Mouse (Mus musculus) thymus, postnatal 0 days (tissue): Measurements from ENCODE around the gene Ero1lb. TPM values are rescaled to one million over a fixed set of nuclear protein-coding genes. Genes with fewer than 3 reads are reported as not detected.

Source experiments
- polyA plus RNA-seq: library from polyadenylated mRNA; unstranded; fragments of >200 nt; fragmentation: Nextera tagmentation; extraction: Ambion mirVana; gene quantifications from 2 replicates; pipeline ENCODE4 v1.2.1, GENCODE M21; 2015

The Ero1lb gene
- polyA plus RNA-seq, 1 experiment from 2014 or later: 9.7 TPM

Other genes starting within 250 kb of the Ero1lb start
- gene Actn2, start 225.1 kb upstream of the Ero1lb start, polyA plus RNA-seq: 7.7 and 9.5 TPM in 2 replicates
- gene Heatr1, start 170.8 kb upstream of the Ero1lb start, polyA plus RNA-seq: 18.5 and 19.1 TPM in 2 replicates
- gene Lgals8, start 100.9 kb upstream of the Ero1lb start, polyA plus RNA-seq: 41.9 and 43.1 TPM in 2 replicates
- gene Edaradd, start 45.4 kb upstream of the Ero1lb start, polyA plus RNA-seq: 16.0 and 19.8 TPM in 2 replicates
- not detected in 2 replicates for gene Prl2c3, start 234.2 kb downstream of the Ero1lb start, polyA plus RNA-seq